Mouse (Mus musculus) liver, adult 2 months (tissue): ENCODE results near the gene 2810408A11Rik. TPM values are rescaled to one million over a fixed set of nuclear protein-coding genes. Genes with fewer than 3 reads are reported as not detected.

Source experiments
- DNase-seq: peaks from one replicate; pipeline ENCODE4 v3.0.0-alpha.2; 2011; ENCODE audit warnings: low read depth, low spot score; ENCODE audit errors: extremely low read depth
- H3K27ac ChIP-seq: fragments of 200-500 bp; replicated peaks from 2 replicates; pipeline ENCODE4 v1.5.1; 2012; ENCODE audit warnings: low read depth, mild to moderate bottlenecking, control low read depth, inconsistent platforms, low read length; ENCODE audit not compliant: insufficient read depth
- H3K27me3 ChIP-seq: fragments of 200-500 bp; 2 replicates; pipeline ENCODE4 v1.6.1; 2012; ENCODE audit warnings: mild to moderate bottlenecking, moderate library complexity, low read length, inconsistent platforms; ENCODE audit not compliant: control insufficient read depth, insufficient read depth
- H3K36me3 ChIP-seq: fragments of 200-500 bp; 2 replicates; pipeline ENCODE4 v1.6.1; 2012; ENCODE audit warnings: low read length, inconsistent platforms; ENCODE audit not compliant: control insufficient read depth, insufficient read depth
- H3K4me1 ChIP-seq: fragments of 200-500 bp; 2 replicates; pipeline ENCODE4 v1.6.1; 2011; ENCODE audit warnings: low read length; ENCODE audit not compliant: control insufficient read depth, insufficient read depth
- H3K4me3 ChIP-seq: fragments of 200-500 bp; 2 replicates; pipeline ENCODE4 v1.5.1; 2011; ENCODE audit warnings: low read depth, mild to moderate bottlenecking, control low read depth, low read length, moderate library complexity; ENCODE audit not compliant: insufficient read depth
- H3K79me2 ChIP-seq: fragments of 200-500 bp; 2 replicates; pipeline ENCODE4 v1.6.1; 2012; ENCODE audit warnings: inconsistent platforms, mild to moderate bottlenecking, low read length, moderate library complexity; ENCODE audit not compliant: control insufficient read depth, insufficient read depth
- H3K9ac ChIP-seq: fragments of 200-500 bp; 2 replicates; pipeline ENCODE4 v1.6.1; 2012; ENCODE audit warnings: low read depth, mild to moderate bottlenecking, control low read depth, inconsistent platforms, low read length
- CTCF ChIP-seq: fragments of 200-500 bp; IDR thresholded peaks from 2 replicates; pipeline ENCODE4 v1.5.1; 2011; ENCODE audit warnings: low read depth, low read length, control low read depth
- POLR2A ChIP-seq: fragments of 200-500 bp; IDR thresholded peaks from 2 replicates; pipeline ENCODE4 v1.6.1; 2011; ENCODE audit warnings: low read length, control low read depth; ENCODE audit not compliant: insufficient read depth; ENCODE audit errors: extremely low read depth
- WGBS: fragments of 180-500 bp; shearing (Covaris S2); methylation state at CpG from one replicate; pipeline ENCODE4 v1.1.7; 2018; 5-methylcytosine and 5-hydroxymethylcytosine counted together
- polyA plus RNA-seq: library from polyadenylated mRNA; depleted of rRNA; stranded (reverse); fragments of >200 nt; gene quantifications from 2 replicates; pipeline ENCODE4 v1.2.3, GENCODE M21; 2012
- total RNA-seq: library from RNA; depleted of rRNA; stranded (reverse); fragments of >200 nt; gene quantifications from 2 replicates; pipeline ENCODE4 v1.2.3, GENCODE M21; 2014

2810408A11Rik gene
- total and polyA plus RNA-seq, 2 experiments, result 0.06 to 0.18 TPM

DNA sequence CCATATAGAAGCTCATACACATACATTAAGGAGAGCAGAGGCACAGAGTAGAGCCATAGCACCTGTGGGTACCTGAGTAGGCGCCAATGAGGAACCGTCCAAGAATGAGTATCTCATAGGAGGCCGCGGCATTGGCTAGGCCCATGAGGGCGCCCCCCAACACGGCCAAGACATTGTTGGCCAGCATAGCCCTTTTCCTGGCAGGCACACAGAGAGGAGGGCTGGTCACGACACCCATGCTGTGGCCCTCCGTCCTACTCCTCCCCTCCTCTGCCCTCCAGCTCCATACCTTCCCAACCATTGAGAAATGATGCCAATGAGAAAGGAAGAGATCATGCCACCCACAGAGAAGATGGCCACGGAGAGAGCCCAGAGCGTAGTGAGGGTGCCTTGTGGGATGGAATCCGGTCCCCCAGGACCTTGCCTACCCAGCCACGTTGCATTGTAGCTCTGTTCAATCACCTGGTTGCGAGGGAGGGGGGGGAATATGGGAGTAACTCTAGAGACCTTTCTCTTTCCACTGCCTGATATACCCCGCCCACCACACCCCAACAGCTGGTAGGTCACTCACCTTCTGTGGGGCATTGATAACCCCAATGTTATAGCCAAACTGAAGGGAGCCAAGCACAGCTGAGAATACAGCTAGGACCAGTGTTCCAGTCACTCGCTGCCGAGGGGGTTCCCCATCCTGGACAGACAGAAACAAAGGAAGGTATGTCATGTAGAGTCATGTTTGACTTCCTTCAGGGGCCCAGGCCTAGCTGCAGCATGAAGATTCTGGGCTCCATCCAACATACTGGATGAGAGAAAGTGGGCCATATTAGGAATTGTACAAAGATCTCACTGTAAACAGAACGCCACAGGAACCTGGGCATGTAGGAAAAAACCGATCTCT lies 45.5 kb upstream of the 2810408A11Rik start:
- no peak for TF ChIP-seq CTCF
- TF ChIP-seq POLR2A, result no peak
- Histone ChIP-seq H3K36me3 (no peaks in the 10 kb centered on the region), H3K79me2 (no peaks in the 10 kb centered on the region), H3K27me3 (no peaks in the 10 kb centered on the region), H3K4me1 (peaks cover 3% of the 10 kb centered on the region; the same call in 1 of the 2 replicates), H3K9ac (no peak overlapping the region), H3K4me3 (no peak overlapping the region), H3K27ac (no peak overlapping the region)
- no peak for DNase-seq
- WGBS, result 92% methylated on average over 18 of the region's 18 CpGs

DNA sequence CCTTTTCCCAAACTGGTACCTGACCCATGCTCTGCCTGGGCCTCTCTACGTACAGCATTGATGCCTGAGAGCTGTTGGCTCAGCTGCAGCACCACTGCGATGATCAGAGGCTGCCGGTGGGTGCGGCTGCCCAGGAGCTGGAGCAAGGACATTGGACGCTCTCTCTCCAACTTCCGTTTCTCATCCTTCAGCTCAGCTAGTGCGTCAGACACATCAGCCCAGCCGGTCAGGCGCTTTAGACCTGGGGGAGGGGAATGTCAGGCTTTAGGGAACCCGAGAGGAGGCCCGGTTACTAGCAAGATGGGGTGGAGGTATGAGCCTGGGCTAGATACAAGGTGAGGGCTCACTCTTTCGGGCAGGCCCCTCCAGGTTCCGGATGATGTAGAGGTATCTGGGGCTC lies 44.4 kb upstream of the 2810408A11Rik start:
- 91% methylated on average over 13 of the region's 13 CpGs for WGBS
- no peaks in the 10 kb centered on the region for H3K79me2 ChIP-seq
- H3K27ac ChIP-seq, result no peak overlapping the region
- H3K4me1 ChIP-seq, result peaks cover 3% of the 10 kb centered on the region; the same call in 1 of the 2 replicates
- no peak overlapping the region for H3K9ac ChIP-seq
- H3K4me3 ChIP-seq, result no peak overlapping the region
- TF ChIP-seq CTCF, result no peak
- no peak for TF ChIP-seq POLR2A
- no peak for DNase-seq
- H3K27me3 ChIP-seq, result no peaks in the 10 kb centered on the region
- no peaks in the 10 kb centered on the region for H3K36me3 ChIP-seq

GRCm38 (mm10) chr11:69940962-69941361 lies 40.2 kb upstream of the 2810408A11Rik start:
- DNase-seq, result no peak

DNA sequence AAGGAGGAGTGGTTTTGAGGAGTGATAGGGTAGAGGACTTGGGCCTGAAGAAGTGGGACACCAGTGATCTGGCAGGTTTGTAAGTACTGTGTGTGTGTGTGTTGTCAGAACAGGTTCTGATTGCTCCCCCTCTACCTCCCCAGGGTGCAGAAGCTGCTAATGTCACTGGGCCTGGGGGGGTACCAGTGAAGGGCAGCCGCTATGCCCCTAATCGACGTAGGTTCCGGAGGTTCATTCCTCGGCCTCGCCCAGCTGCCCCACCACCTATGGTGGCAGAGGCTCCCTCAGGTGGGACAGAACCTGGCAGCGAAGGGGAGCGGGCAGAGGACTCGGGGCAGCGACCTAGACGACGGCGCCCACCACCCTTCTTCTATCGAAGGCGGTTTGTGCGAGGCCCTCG lies 38.9 kb upstream of the 2810408A11Rik start:
- 91% methylated on average over 17 of the region's 17 CpGs for WGBS

More at GRCm38 (mm10) chr11:69940962-69941361, 40.2 kb upstream of the 2810408A11Rik start:
- Histone ChIP-seq H3K9ac (no peak overlapping the region), H3K36me3 (no peaks in the 10 kb centered on the region), H3K27ac (no peak overlapping the region), H3K79me2 (no peaks in the 10 kb centered on the region), H3K4me1 (no peaks in the 10 kb centered on the region), H3K4me3 (no peak overlapping the region), H3K27me3 (peaks cover 5% of the 10 kb centered on the region)
- whole genome bisulfite sequencing, result 91% methylated on average over 4 of the region's 4 CpGs
- TF ChIP-seq CTCF (no peak), POLR2A (no peak)

DNA sequence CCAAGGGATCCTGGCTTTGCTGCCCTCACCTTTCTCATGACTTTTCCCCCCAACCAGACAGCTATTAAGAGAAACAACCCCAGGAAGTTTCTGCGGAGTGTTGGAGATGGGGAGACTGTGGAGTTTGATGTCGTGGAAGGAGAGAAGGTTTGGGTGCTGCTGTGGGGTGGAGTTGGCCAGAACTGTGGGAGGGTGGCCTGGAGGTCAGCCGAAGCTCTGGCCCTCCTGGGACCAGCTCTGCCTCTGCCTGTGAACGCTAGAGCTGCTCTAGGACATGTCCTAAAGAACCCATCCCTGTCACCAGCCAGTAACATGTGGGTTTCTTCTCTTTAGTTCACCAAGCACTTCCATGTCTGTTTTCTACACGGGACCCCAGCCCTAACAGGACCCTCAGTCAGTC lies 38.4 kb upstream of the 2810408A11Rik start:
- Histone ChIP-seq H3K4me3 (no peak overlapping the region), H3K36me3 (no peaks in the 10 kb centered on the region), H3K4me1 (peaks cover 5% of the 10 kb centered on the region), H3K27me3 (peaks cover 14% of the 10 kb centered on the region), H3K9ac (no peak overlapping the region), H3K79me2 (no peaks in the 10 kb centered on the region), H3K27ac (no peak overlapping the region)
- TF ChIP-seq CTCF (no peak), POLR2A (no peak)
- DNase-seq, result no peak
- WGBS, result 64% methylated on average over 5 of the region's 5 CpGs

More for the DNA sequence above, 38.9 kb upstream of the 2810408A11Rik start:
- TF ChIP-seq POLR2A (no peak), CTCF (no peak)
- no peak for DNase-seq
- Histone ChIP-seq H3K4me1 (peaks cover 3% of the 10 kb centered on the region), H3K27me3 (peaks cover 14% of the 10 kb centered on the region), H3K27ac (no peak overlapping the region), H3K9ac (no peak overlapping the region), H3K79me2 (no peaks in the 10 kb centered on the region), H3K36me3 (no peaks in the 10 kb centered on the region), H3K4me3 (no peak overlapping the region)

GRCm38 (mm10) chr11:69938401-69938979 lies 37.7 kb upstream of the 2810408A11Rik start:
- no peak for TF ChIP-seq POLR2A
- TF ChIP-seq CTCF, result no peak
- Histone ChIP-seq H3K27me3 (peaks cover 14% of the 10 kb centered on the region), H3K9ac (no peak overlapping the region), H3K36me3 (no peaks in the 10 kb centered on the region), H3K27ac (no peak overlapping the region), H3K79me2 (no peaks in the 10 kb centered on the region), H3K4me1 (peaks cover 5% of the 10 kb centered on the region), H3K4me3 (no peak overlapping the region)
- WGBS, result 52% methylated on average over 9 of the region's 9 CpGs
- no peak for DNase-seq
